18 mouse cellular contexts compared by ENCODE assay signal in the genomic region with DNA sequence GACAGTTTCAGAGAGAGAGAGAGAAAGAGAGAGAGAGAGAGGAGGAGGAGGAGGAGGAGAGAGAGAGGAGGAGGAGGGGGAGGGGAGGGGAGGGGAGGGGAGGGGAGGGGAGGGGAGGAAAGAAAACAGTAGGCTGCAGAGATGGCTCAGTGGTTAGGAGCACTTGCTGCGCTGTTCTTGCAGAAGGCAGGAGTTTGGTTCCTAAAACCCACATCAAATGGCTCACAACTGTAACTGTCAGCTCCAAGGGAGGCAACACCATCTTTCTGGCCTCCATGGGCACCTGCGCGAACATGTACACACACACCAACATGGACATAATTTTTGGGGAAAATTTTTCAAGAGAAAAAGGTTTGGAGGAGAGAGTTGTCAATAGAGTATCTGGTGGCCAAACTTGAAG.
"Had no signal": no experiment of that assay in that cellular context is flagged by ENCODE, and none has a peak within 500 bp of the region (broad histone marks: within the 10 kb centered on the region; RNA-seq: fewer than 3 reads in every experiment).

No protein-coding gene starts in this region.

- H3K4me3 ChIP-seq: layer of hippocampus, adult 2 months; limb, embryonic 10.5 days; limb, embryonic 13.5 days; liver, embryonic 12.5 days; liver, embryonic 15.5 days; lung, embryonic 15.5 days; midbrain, embryonic 10.5 days; midbrain, embryonic 13.5 days; myocyte; neural tube, embryonic 13.5 days had no signal

- H3K27ac ChIP-seq: layer of hippocampus, adult 2 months; limb, embryonic 10.5 days; limb, embryonic 13.5 days; liver, embryonic 12.5 days; liver, embryonic 15.5 days; lung, embryonic 15.5 days; midbrain, embryonic 10.5 days; midbrain, embryonic 13.5 days; neural tube, embryonic 13.5 days had no signal

- DNase-seq: kidney, adult 18-20 months; kidney, adult 9 months; kidney, postnatal 14 days; kidney, postnatal 4 days; liver; retina, postnatal 1 day; right cerebral cortex, postnatal 25 days had no signal

- H3K4me1 ChIP-seq: lung, embryonic 15.5 days; midbrain, embryonic 10.5 days; midbrain, embryonic 13.5 days; neural tube, embryonic 13.5 days had no signal

- H3K27me3 ChIP-seq: limb, embryonic 13.5 days; liver, embryonic 12.5 days; liver, embryonic 15.5 days; lung, embryonic 15.5 days; megakaryocyte, embryonic 14.5 days; midbrain, embryonic 13.5 days; neural tube, embryonic 13.5 days had no signal

- H3K36me3 ChIP-seq: liver, embryonic 15.5 days had no signal
